Mouse (Mus musculus) kidney, postnatal 4 days (tissue): Measurements from ENCODE around the gene Kcnk4.

Experiments used
- DNase-seq, 2 experiments: peaks; one replicate each; pipeline ENCODE4 v3.0.0; 2021; ENCODE audit warnings: mixed read lengths in 2 of 2

The Kcnk4 gene

GRCm38 (mm10) chr19:6874257-6874656 is 60.1 kb downstream of the Kcnk4 start:
- DNase-seq: no peak
